Comparison of ENCODE assay signal across 10 mouse cellular contexts in genomic region chr8:56623346-56623745, GRCm38 (mm10).
DNase-seq lines count a peak whose midpoint lies in the region; ATAC-seq and TF ChIP-seq lines count a peak whose summit lies in the region.
"Had no signal": no experiment of that assay in that cellular context is flagged by ENCODE, and none has a peak within 500 bp of the region (broad histone marks: within the 10 kb centered on the region; RNA-seq: fewer than 3 reads in every experiment).

No protein-coding gene starts in this region.

- no peak for TF ChIP-seq CTCF in kidney, postnatal 0 days (IDR thresholded peaks at IDR 0.05; ENCODE audit: low read depth)

- H3K4me2 ChIP-seq in forebrain, embryonic 11.5 days (ENCODE audit: low read depth, low read length, severe bottlenecking), result no peak overlapping the region; the same call in 1 of the 2 replicates
- no peak overlapping the region for H3K4me2 ChIP-seq in forebrain, embryonic 15.5 days (replicated peaks)
- H3K4me2 ChIP-seq in kidney, postnatal 0 days (ENCODE audit: low read length), result peak overlapping the region; percentile 48; the same call in 1 of the 2 replicates
- peak overlapping the region; percentile 43; the same call in 1 of the 2 replicates for H3K4me2 ChIP-seq in limb, embryonic 11.5 days (ENCODE audit: low read depth, severe bottlenecking)

- DNase-seq in forebrain, embryonic 11.5 days (ENCODE audit: low spot score), result no peak
- DNase-seq in kidney, postnatal 0 days (ENCODE audit: low spot score), result no peak
- DNase-seq in kidney, postnatal 36 days, result no peak
- peak; percentile 53 for DNase-seq in embryo, embryonic 11 days
- peak; percentile 50 for DNase-seq in limb, embryonic 11.5 days (ENCODE audit: low spot score)
- DNase-seq in left cerebral cortex, postnatal 14 days (ENCODE audit: low spot score in 2 of 2), result no peak
- DNase-seq in thymus, adult 18-20 months, result no peak
- DNase-seq: gastrocnemius, postnatal 36 days; left cerebral cortex, postnatal 4 days had no signal

- H3K4me3 ChIP-seq in forebrain, embryonic 11.5 days (ENCODE audit: low read depth, low read length), result no peak overlapping the region
- no peak overlapping the region for H3K4me3 ChIP-seq in forebrain, embryonic 15.5 days
- no peak overlapping the region for H3K4me3 ChIP-seq in kidney, postnatal 0 days (replicated peaks; ENCODE audit: low read depth, low read length)
- no peak overlapping the region for H3K4me3 ChIP-seq in limb, embryonic 11.5 days (ENCODE audit: low read depth, low read length)

- H3K9ac ChIP-seq in forebrain, embryonic 11.5 days (ENCODE audit: low read length), result no peak overlapping the region
- H3K9ac ChIP-seq in forebrain, embryonic 15.5 days (replicated peaks), result no peak overlapping the region
- no peak overlapping the region for H3K9ac ChIP-seq in kidney, postnatal 0 days (ENCODE audit: low read depth, low read length)
- 0 out of 2 replicates have a peak overlapping the region, but pooled peaks have one; percentile 31 for H3K9ac ChIP-seq in limb, embryonic 11.5 days (ENCODE audit: low read length)

- no peaks in the 10 kb centered on the region for H3K36me3 ChIP-seq in forebrain, embryonic 11.5 days (ENCODE audit: control insufficient read depth, insufficient read depth, low read length)
- no peaks in the 10 kb centered on the region for H3K36me3 ChIP-seq in forebrain, embryonic 15.5 days
- no peaks in the 10 kb centered on the region for H3K36me3 ChIP-seq in kidney, postnatal 0 days (ENCODE audit: insufficient read depth, low read length)
- H3K36me3 ChIP-seq in limb, embryonic 11.5 days (ENCODE audit: control insufficient read depth, insufficient read depth, low read length), result no peaks in the 10 kb centered on the region

- H3K27ac ChIP-seq in forebrain, embryonic 11.5 days (ENCODE audit: low read depth, low read length), result no peak overlapping the region
- H3K27ac ChIP-seq in forebrain, embryonic 15.5 days (replicated peaks), result no peak overlapping the region
- no peak overlapping the region for H3K27ac ChIP-seq in kidney, postnatal 0 days
- H3K27ac ChIP-seq in limb, embryonic 11.5 days (replicated peaks; ENCODE audit: low read depth, low read length), result peak overlapping the region; percentile 75

- peaks cover 8% of the 10 kb centered on the region; the same call in 1 of the 2 replicates for H3K4me1 ChIP-seq in forebrain, embryonic 11.5 days (replicated peaks; ENCODE audit: control insufficient read depth, insufficient read depth, low read length)
- H3K4me1 ChIP-seq in forebrain, embryonic 15.5 days, result 0 out of 2 replicates have a peak, but pooled peaks cover 8% of the 10 kb centered on the region
- no peaks in the 10 kb centered on the region for H3K4me1 ChIP-seq in kidney, postnatal 0 days (replicated peaks; ENCODE audit: insufficient read depth, low read length)
- H3K4me1 ChIP-seq in limb, embryonic 11.5 days (ENCODE audit: control insufficient read depth, insufficient read depth, low read length), result peaks cover 24% of the 10 kb centered on the region

- H3K27me3 ChIP-seq in forebrain, embryonic 11.5 days (ENCODE audit: control insufficient read depth, insufficient read depth, low read length), result peaks cover 25% of the 10 kb centered on the region
- peaks cover 31% of the 10 kb centered on the region for H3K27me3 ChIP-seq in forebrain, embryonic 15.5 days
- H3K27me3 ChIP-seq in kidney, postnatal 0 days (ENCODE audit: insufficient read depth, low read length), result peaks cover 44% of the 10 kb centered on the region
- peaks cover 3% of the 10 kb centered on the region; the same call in 1 of the 2 replicates for H3K27me3 ChIP-seq in limb, embryonic 11.5 days (ENCODE audit: control insufficient read depth, insufficient read depth, low read length)

- ATAC-seq in forebrain, embryonic 11.5 days (replicated peaks; ENCODE audit: low FRiP score), result 0 out of 2 replicates have a peak, but pooled peaks have one; percentile 10
- no peak for ATAC-seq in forebrain, embryonic 15.5 days (replicated peaks)
- ATAC-seq in kidney, postnatal 0 days (replicated peaks; ENCODE audit: low FRiP score, low read depth), result no peak
- ATAC-seq in limb, embryonic 11.5 days (ENCODE audit: insufficient number of reproducible peaks, low FRiP score, low TSS enrichment, low read depth), result peak; percentile 48; the same call in 1 of the 2 replicates

- no peaks in the 10 kb centered on the region for H3K9me3 ChIP-seq in forebrain, embryonic 11.5 days (ENCODE audit: control insufficient read depth, low read length)
- H3K9me3 ChIP-seq in forebrain, embryonic 15.5 days, result no peaks in the 10 kb centered on the region
- H3K9me3 ChIP-seq in kidney, postnatal 0 days (replicated peaks; ENCODE audit: low read length), result no peaks in the 10 kb centered on the region
- H3K9me3 ChIP-seq in limb, embryonic 11.5 days (ENCODE audit: control insufficient read depth, low read length), result no peaks in the 10 kb centered on the region

- 2% methylated on average over 10 of the region's 10 CpGs for WGBS in forebrain, embryonic 11.5 days
- 13% methylated on average over 10 of the region's 10 CpGs for WGBS in forebrain, embryonic 15.5 days
- WGBS in kidney, postnatal 0 days, result 7% methylated on average over 10 of the region's 10 CpGs
- 2% methylated on average over 10 of the region's 10 CpGs for whole genome bisulfite sequencing in limb, embryonic 11.5 days

- intact Hi-C loops in left cerebral cortex, postnatal 14 days (cut with DNase I), result loop anchor here (5.0 kb wide), 1 partner anchor 699 kb away; the partner anchor contains the start of gene Hand2

Comparison
In these comparisons a context has a peak if more than half of its experiments do, and no peak if none do; other contexts are left out.
1. ATAC-seq: peak in forebrain, embryonic 11.5 days (single experiment) and limb, embryonic 11.5 days (single experiment); none in forebrain, embryonic 15.5 days (single experiment) and kidney, postnatal 0 days (single experiment).
2. DNase-seq: peak in embryo, embryonic 11 days (single experiment) and limb, embryonic 11.5 days (single experiment); none in forebrain, embryonic 11.5 days (single experiment), kidney, postnatal 0 days (single experiment), kidney, postnatal 36 days (0 of 2), left cerebral cortex, postnatal 14 days (0 of 2) and thymus, adult 18-20 months (0 of 2).
3. H3K4me2 ChIP-seq: peak in kidney, postnatal 0 days (single experiment) and limb, embryonic 11.5 days (single experiment); none in forebrain, embryonic 11.5 days (single experiment) and forebrain, embryonic 15.5 days (single experiment).